Mouse (Mus musculus): ENCODE measurements at regions not wholly inside any gene's neighbourhood (a gene's known extent, or its start where the extent isn't known, plus 50 kb on each side); places are given as distances from the start of the nearest gene placed in this dataset.

DNA sequence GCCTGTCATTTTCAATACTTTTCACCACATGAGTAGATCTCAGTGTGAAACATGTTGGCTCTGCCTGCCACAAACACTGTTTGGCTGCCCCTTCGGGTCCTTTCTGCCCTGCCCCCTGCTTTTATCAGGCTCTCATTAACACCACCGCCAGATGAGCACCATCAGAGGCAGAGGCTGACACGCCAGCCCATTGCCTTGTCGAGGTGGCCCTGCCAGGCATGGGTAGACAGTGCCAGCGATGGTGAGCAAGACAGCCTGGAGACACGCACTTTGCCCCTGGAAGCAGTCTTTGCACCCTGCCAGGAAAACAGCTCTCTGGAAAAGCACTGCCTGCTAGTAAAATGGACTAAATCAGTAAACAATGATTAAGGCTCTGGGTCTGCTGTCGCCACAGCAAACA is 158.2 kb downstream of the Gm10295 start:
- peak; percentile 10; the same call in 1 of the 2 replicates for TF ChIP-seq EP300 (IDR thresholded peaks at IDR 0.05)
- TF ChIP-seq CTCF (IDR thresholded peaks at IDR 0.05) = no peak
